Mouse (Mus musculus) monocyte, adult 5-6 weeks (primary cell): ENCODE results near the gene Fndc8. TPM values are rescaled to one million over a fixed set of nuclear protein-coding genes. Genes with fewer than 3 reads are reported as not detected.

ENCODE experiments used
- ATAC-seq: fragments of 153-309, 156-312 bp; replicated peaks from 2 replicates; pipeline ENCODE4 v1.8.0; 2017; ENCODE audit warnings: mild to moderate bottlenecking; ENCODE audit not compliant: low TSS enrichment, insufficient number of reproducible peaks, severe bottlenecking, poor library complexity, low FRiP score
- total RNA-seq: library from RNA; stranded (forward); fragments of 200-1000, 200-491, 200-594 nt; gene quantifications from 3 replicates; pipeline ENCODE4 v1.2.3, GENCODE M21; 2017

Fndc8 gene
- total RNA-seq, 1 experiment from 2014 or later: not detected

- no peak for ATAC-seq
These were observed 57.1 kb downstream of the Fndc8 start for GRCm38 (mm10) chr11:82949036-82949435.

Other genes starting within 250 kb of the Fndc8 start
- 0.29 to 0.64 TPM in 2 of 3 replicates, not detected in the other for gene Cct6b, start 127.8 kb upstream of the Fndc8 start, total RNA-seq
- gene Zfp830, start 127.8 kb upstream of the Fndc8 start, total RNA-seq: 57.6 to 66.5 TPM (median 64.7 TPM) in 3 replicates
- 18.8 to 33.3 TPM (median 29.5 TPM) in 3 replicates for gene Lig3, start 111.0 kb upstream of the Fndc8 start, total RNA-seq
- 13.3 to 17.8 TPM (median 16.3 TPM) in 3 replicates for gene Rffl, start 20.9 kb upstream of the Fndc8 start, total RNA-seq
- gene Rad51d, start 1.5 kb upstream of the Fndc8 start, total RNA-seq: 7.7 to 17.1 TPM (median 16.1 TPM) in 3 replicates
- gene Nle1, start 16.3 kb downstream of the Fndc8 start, total RNA-seq: 0.85 to 13.1 TPM (median 3.6 TPM) in 3 replicates
- not detected in 3 replicates for gene Unc45b, start 18.4 kb downstream of the Fndc8 start, total RNA-seq
- gene Slfn5, start 59.2 kb downstream of the Fndc8 start, total RNA-seq: 16.5 to 25.2 TPM (median 20.3 TPM) in 3 replicates
- 7.5 to 17.2 TPM (median 7.7 TPM) in 3 replicates for gene Slfn9, start 99.7 kb downstream of the Fndc8 start, total RNA-seq
- gene Slfn8, start 128.7 kb downstream of the Fndc8 start, total RNA-seq: 32.7 to 79.3 TPM (median 34.1 TPM) in 3 replicates
- 546 to 771 TPM (median 642 TPM) in 3 replicates for gene Slfn2, start 173.0 kb downstream of the Fndc8 start, total RNA-seq
- 23.8 to 42.1 TPM (median 29.4 TPM) in 3 replicates for gene Slfn1, start 224.7 kb downstream of the Fndc8 start, total RNA-seq